Mouse (Mus musculus) T-cell, adult 2 months (primary cell): ENCODE data around the gene Prn.

Source experiments
- DNase-seq: peaks from one replicate; pipeline ENCODE4 v3.0.0; 2022; ENCODE audit warnings: low spot score

The Prn gene

DNA sequence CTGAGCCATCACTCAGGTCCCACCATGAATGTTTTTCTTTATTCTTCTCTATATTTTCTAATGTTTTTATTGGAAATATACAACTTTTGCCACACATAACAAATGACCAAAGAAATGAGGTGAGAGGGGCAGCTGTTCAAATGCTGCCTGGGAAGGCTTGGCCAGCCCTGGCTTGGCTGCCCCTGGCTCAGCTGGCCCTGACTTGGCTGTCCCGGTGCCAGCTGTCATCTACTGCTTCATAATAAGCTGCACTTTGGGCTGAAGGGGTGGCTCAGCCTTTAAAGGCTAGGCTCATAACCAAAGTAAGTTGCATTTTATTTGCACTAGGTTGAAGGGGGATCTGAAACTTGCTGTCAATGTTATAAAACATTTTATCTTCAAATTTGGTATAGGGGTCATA is 2.9 kb upstream of the Prn start:
- no peak for DNase-seq

- no peak for DNase-seq
Measured at GRCm38 (mm10) chr2:131907311-131907710, 2.4 kb upstream of the Prn start.

- DNase-seq: no peak
Measured at GRCm38 (mm10) chr2:131908351-131908861, 1.4 kb upstream of the Prn start.

GRCm38 (mm10) chr2:131908906-131909305 is 851 bp upstream of the Prn start:
- no peak for DNase-seq

- no peak for DNase-seq
Measured at GRCm38 (mm10) chr2:131910847-131911246, 1.1 kb downstream of the Prn start.

DNA sequence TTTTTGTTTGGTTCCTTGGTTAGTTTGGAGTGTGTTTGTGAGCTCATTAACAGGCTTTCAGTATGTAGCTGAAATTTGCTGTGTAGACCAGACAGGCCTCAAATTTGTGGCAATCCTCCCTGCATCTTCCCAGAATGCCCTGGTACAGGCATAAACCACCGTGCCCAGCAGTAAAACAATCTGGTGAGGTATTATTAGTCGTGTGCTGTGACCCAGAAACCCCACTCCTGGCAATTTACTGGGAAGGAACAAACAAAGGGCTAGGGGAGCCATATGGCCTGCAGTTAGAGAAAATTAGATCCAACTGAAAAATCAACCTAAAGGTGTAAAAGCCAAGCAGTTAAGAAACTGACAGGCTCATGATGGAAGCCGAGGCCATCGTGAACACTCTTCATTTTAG is 1.6 kb downstream of the Prn start:
- no peak for DNase-seq

DNA sequence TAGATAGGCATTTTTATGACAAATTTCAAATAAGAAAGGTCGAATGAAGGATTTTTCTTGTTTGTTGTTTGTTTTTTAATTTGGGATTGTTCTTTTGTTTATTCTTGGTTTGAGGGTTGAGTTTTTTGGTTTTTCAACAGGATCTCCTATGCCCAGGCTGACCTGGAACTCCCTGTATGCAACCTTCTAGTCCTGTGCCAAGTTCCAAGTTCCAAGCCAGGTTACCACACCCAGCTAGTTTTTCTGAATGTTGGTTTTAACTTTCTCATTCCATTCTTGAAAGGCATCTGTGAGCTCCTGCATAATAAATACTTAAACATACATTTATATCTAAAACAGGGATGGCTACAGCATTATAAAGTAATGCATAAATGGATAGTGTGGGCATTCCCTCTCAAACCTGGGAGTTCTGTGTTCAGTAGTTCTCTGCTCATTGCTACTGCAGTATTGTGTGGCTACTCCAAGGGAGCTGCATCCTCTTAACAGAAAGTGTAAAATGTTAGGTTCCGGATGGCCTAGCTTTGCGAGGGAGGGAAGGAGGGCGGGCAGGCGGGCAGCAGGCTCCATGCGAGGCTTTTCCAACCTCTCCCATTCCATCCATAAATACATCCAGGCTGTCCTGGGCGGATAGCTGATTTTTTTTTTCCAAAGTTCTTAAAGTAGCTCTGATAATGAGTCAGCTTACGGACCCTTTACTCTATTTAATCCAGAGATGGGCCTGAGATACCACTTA is 2.9 kb downstream of the Prn start:
- DNase-seq: no peak

DNA sequence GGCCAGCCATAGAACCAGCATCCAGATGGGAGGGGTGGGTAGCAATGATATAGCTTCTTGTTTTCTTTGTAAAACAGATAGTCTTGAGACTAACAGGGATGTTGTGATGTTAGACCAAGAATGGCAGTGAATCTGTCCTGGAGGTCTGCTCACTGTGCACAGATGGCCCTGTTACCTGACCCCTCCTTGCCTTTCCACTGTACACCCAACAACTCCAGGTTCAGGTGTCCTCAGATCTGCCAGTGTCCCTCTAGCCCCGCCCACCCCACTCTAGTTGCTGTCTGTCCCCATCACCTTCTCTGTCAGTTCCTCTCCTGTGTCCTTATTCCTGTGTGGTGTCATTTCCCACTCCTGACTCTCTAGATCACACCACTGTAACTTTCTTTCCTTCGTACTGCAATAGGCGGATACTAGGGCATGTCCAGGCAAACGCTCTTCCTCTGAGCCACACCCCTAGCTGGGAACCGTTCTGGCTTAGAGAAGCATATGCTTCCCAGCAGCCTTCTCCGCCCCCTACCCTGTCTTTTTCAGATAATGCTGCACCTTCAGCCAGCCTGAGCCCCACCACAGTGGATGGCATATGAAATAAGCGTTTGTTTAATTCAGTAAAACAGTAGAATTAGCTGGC is 22.6 kb downstream of the Prn start:
- no peak for DNase-seq

GRCm38 (mm10) chr2:131933013-131933412 is 23.3 kb downstream of the Prn start:
- no peak for DNase-seq

GRCm38 (mm10) chr2:131933598-131933997 is 23.8 kb downstream of the Prn start:
- no peak for DNase-seq

- DNase-seq: no peak
Measured at GRCm38 (mm10) chr2:131934243-131934642, 24.5 kb downstream of the Prn start.

DNA sequence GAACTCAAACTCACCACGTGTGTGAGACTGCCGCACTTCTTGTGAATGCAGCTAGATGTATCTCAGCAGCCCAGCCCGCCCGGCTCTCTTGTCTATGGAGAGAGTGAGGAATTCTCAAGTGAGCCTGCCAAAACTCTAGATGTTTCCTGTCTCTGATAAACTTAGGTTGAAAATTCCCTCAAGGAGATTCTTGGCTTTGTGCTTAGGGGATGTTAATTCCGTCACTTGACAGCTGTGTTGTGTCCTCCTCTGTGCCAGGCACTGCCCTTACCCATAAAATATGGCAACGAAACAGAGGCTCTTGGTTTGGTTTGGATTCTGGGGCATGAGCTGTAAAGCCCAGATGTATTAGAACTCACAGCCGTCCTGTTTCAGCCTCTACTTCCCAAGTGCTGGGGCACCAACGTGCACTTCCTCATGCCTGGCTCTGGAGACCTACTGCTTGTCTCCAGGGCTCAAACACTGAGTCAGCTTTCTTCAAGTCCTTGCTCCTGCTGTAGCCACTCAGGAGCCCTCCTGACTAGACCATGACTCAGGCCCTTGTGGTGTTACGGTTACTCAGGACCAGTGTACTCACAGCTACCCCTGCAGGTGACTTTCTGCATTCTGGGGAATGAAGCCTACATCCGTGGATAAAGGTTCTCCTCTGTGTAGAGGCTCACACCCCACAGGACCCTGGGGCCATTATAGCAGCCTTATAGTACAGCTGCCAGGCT is 25.8 kb downstream of the Prn start:
- no peak for DNase-seq

DNA sequence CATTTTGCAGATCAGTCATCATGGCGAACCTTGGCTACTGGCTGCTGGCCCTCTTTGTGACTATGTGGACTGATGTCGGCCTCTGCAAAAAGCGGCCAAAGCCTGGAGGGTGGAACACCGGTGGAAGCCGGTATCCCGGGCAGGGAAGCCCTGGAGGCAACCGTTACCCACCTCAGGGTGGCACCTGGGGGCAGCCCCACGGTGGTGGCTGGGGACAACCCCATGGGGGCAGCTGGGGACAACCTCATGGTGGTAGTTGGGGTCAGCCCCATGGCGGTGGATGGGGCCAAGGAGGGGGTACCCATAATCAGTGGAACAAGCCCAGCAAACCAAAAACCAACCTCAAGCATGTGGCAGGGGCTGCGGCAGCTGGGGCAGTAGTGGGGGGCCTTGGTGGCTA is 26.7 kb downstream of the Prn start:
- DNase-seq: no peak

- DNase-seq: peak; percentile 43
Measured at GRCm38 (mm10) chr2:131939404-131940111, 29.8 kb downstream of the Prn start.

DNA sequence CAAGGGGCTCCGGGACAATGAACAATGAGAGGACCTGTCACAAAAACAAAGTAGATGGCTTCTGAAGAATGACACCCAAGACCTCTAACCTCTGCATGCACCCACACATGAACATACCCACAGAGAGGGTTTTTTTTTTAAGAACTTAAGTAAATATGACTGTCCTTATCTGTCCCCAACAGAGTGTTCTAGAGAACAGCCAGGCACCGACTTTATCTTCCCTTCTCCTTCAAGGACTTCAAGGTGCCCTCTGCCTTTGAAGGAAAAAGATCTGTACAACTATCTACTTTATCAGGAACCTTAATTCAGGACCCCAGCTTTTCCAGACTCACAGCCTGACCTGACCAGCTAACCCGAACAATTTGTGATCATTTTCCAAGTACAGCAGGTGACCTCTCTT is 30.7 kb downstream of the Prn start:
- DNase-seq: no peak

GRCm38 (mm10) chr2:131941501-131941900 is 31.7 kb downstream of the Prn start:
- DNase-seq: no peak

GRCm38 (mm10) chr2:131944370-131944769 is 34.6 kb downstream of the Prn start:
- no peak for DNase-seq

GRCm38 (mm10) chr2:131945225-131945624 is 35.5 kb downstream of the Prn start:
- DNase-seq: no peak

DNA sequence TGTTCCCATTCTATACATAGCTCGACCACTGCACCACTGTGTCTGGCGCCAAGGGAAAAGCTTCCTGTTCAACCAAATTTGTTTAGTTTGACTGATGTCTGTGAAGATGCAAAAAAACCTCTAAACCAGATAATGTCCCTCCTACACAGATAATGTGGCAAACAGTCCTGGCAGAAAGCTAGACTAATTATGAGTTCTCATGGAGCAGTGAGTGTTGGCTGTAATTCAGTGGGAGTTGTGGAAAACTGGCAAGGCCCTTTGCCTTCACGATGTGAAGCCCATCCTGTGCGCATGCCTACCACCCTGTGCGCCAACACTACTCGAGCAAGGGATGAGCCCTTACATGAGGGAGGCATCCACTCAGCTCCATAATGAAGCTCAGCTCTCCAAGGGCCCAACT is 36.0 kb downstream of the Prn start:
- no peak for DNase-seq

DNA sequence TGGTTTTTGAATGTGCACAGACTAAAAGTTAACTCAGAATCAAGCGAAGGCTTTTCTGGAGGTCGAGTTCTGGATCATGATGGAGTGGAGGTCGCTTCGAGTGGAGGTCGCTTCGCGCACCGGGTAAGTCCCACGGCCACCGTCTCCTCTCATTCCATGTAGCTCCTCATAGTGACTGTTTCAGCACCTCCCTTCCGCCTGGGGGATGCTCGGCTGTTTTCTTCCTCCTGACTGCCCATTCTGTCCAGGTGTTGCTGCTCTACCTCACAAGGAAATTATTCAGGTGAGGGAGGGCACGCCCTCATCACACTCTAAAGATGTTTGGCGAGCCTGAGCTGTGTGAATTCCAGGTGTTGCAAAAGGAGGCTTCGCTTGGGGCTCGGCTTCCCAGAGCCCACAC is 36.6 kb downstream of the Prn start:
- DNase-seq: no peak

DNA sequence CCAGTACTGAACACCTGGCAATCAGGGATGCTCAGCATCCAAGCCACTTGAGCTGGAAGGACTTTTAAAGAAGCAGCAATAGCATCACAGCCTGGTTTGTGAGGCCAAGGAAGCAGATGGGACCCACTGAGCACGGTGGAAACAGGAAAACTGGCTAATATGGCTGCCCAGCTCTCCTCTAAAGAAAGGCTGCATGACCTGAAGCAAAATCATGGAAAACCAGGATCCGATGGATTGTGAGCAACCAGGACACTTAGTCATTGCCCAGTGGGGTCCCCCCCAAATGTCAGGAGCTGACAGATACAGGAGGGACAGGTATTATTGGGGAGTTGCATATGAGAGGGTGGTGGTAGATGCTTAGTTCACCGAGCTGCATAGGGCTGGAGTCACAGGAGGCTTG is 38.4 kb downstream of the Prn start:
- no peak for DNase-seq

- DNase-seq: no peak
Measured at GRCm38 (mm10) chr2:131948916-131949639, 39.3 kb downstream of the Prn start.
